Mouse (Mus musculus) MEL (cell line): Measurements from ENCODE around the gene Exoc4. TPM values are rescaled to one million over a fixed set of nuclear protein-coding genes. Genes with fewer than 3 reads are reported as not detected.

Experiments
- DNase-seq: peaks from one replicate; pipeline ENCODE4 v3.0.0; 2011; ENCODE audit warnings: low read depth, low spot score
- H3K27ac ChIP-seq: 2 replicates; pipeline ENCODE4 v1.5.1; 2012; ENCODE audit warnings: low read depth, mild to moderate bottlenecking, control low read depth, low read length, moderate library complexity; ENCODE audit not compliant: control insufficient read depth
- H3K27me3 ChIP-seq, 2 experiments: fragments of 150-350 bp in 1 of 2; sonication (generic) in 1 of 2; 2 replicates each; pipeline ENCODE4 v1.6.1; 2012; ENCODE audit warnings: low read length in 2 of 2, mild to moderate bottlenecking in 2 of 2, improper control_type of control experiment in 1 of 2, moderate library complexity in 1 of 2; ENCODE audit not compliant: insufficient read depth in 2 of 2, control insufficient read depth in 1 of 2
- H3K36me3 ChIP-seq, 2 experiments: 2 replicates each; pipeline ENCODE4 v1.6.1; 2012 to 2014; ENCODE audit warnings: low read length in 2 of 2, improper control_type of control experiment in 1 of 2, inconsistent platforms in 1 of 2, mild to moderate bottlenecking in 1 of 2; ENCODE audit not compliant: insufficient read depth in 2 of 2, control insufficient read depth in 1 of 2
- H3K4me1 ChIP-seq, 2 experiments: fragments of 150-350 bp in 1 of 2; sonication (generic) in 1 of 2; 2 replicates each; pipeline ENCODE4 v1.6.1; 2012; ENCODE audit warnings: low read length in 2 of 2, improper control_type of control experiment in 1 of 2, mild to moderate bottlenecking in 1 of 2; ENCODE audit not compliant: insufficient read depth in 2 of 2, control insufficient read depth in 1 of 2
- H3K4me3 ChIP-seq, 2 experiments: fragments of 150-350 bp in 1 of 2; sonication (generic) in 1 of 2; 2 replicates each; pipeline ENCODE4 v1.5.1; 2012; ENCODE audit warnings: low read depth in 2 of 2, low read length in 2 of 2, mild to moderate bottlenecking in 2 of 2, moderate library complexity in 2 of 2, control low read depth in 1 of 2, improper control_type of control experiment in 1 of 2; ENCODE audit not compliant: control insufficient read depth in 1 of 2, insufficient read depth in 1 of 2
- H3K79me2 ChIP-seq: 2 replicates; pipeline ENCODE4 v1.6.1; 2012; ENCODE audit warnings: mild to moderate bottlenecking, low read length, moderate library complexity; ENCODE audit not compliant: control insufficient read depth, poor library complexity, insufficient read depth
- H3K9ac ChIP-seq: 2 replicates; pipeline ENCODE4 v1.6.1; 2012; ENCODE audit warnings: low read depth, mild to moderate bottlenecking, control low read depth, low read length, moderate library complexity; ENCODE audit not compliant: control insufficient read depth, poor library complexity, severe bottlenecking
- H3K9me3 ChIP-seq: fragments of 150-350 bp; sonication (generic); replicated peaks from 2 replicates; pipeline ENCODE4 v1.6.1; 2012; ENCODE audit warnings: mild to moderate bottlenecking, low read length, improper control_type of control experiment, moderate library complexity; ENCODE audit not compliant: insufficient read depth
- CHD2 ChIP-seq: IDR thresholded peaks from 2 replicates; pipeline ENCODE4 v1.6.1; 2011; ENCODE audit warnings: low read length, improper control_type of control experiment
- CTCF ChIP-seq, 3 experiments: IDR thresholded peaks in 2 of 3; conservative IDR thresholded peaks in 1 of 3; 2 replicates each; pipeline ENCODE4 v1.5.1; 2011 to 2012; ENCODE audit warnings: low read length in 3 of 3, low read depth in 2 of 3, mild to moderate bottlenecking in 2 of 3, improper control_type of control experiment in 1 of 3, inconsistent platforms in 1 of 3, mixed read lengths in 1 of 3, moderate library complexity in 1 of 3; ENCODE audit not compliant: control insufficient read depth in 1 of 3, insufficient read depth in 1 of 3, poor library complexity in 1 of 3, severe bottlenecking in 1 of 3
- E2F4 ChIP-seq: IDR thresholded peaks from 2 replicates; pipeline ENCODE4 v1.6.1; 2011; ENCODE audit warnings: low read depth, low read length, improper control_type of control experiment, borderline replicate concordance
- EP300 ChIP-seq, 2 experiments: IDR thresholded peaks; 2 replicates each; pipeline ENCODE4 v1.6.1; 2011; ENCODE audit warnings: improper control_type of control experiment in 2 of 2, low read length in 2 of 2, low read depth in 1 of 2, mild to moderate bottlenecking in 1 of 2
- GATA1 ChIP-seq: IDR thresholded peaks from 2 replicates; pipeline ENCODE4 v1.6.1; 2011; ENCODE audit warnings: low read depth, low read length, improper control_type of control experiment
- MEF2A ChIP-seq: IDR thresholded peaks from 2 replicates; pipeline ENCODE4 v1.6.1; 2014; ENCODE audit warnings: low read depth, mild to moderate bottlenecking, inconsistent platforms, low read length, improper control_type of control experiment; ENCODE audit not compliant: poor library complexity, insufficient replicate concordance, severe bottlenecking; ENCODE audit errors: extremely low read depth
- MXI1 ChIP-seq: IDR thresholded peaks from 2 replicates; pipeline ENCODE4 v1.6.1; 2011; ENCODE audit warnings: mild to moderate bottlenecking, low read depth, low read length, improper control_type of control experiment
- NRF1 ChIP-seq: IDR thresholded peaks from 2 replicates; pipeline ENCODE4 v1.6.1; 2014; ENCODE audit warnings: low read depth, mild to moderate bottlenecking, inconsistent platforms, low read length, improper control_type of control experiment, moderate library complexity; ENCODE audit not compliant: poor library complexity, insufficient read depth, severe bottlenecking
- RCOR1 ChIP-seq: IDR thresholded peaks from 2 replicates; pipeline ENCODE4 v1.6.1; 2012; ENCODE audit warnings: low read depth, mild to moderate bottlenecking, inconsistent platforms, low read length, improper control_type of control experiment
- SIN3A ChIP-seq: IDR thresholded peaks from 2 replicates; pipeline ENCODE4 v1.6.1; 2012; ENCODE audit warnings: low read length, improper control_type of control experiment, inconsistent platforms
- TAL1 ChIP-seq: IDR thresholded peaks from 2 replicates; pipeline ENCODE4 v1.6.1; 2012; ENCODE audit warnings: mild to moderate bottlenecking, inconsistent platforms, low read length, moderate library complexity, mixed read lengths
- TBP ChIP-seq: IDR thresholded peaks from 2 replicates; pipeline ENCODE4 v1.8.0; 2011; ENCODE audit warnings: low read depth, low read length, improper control_type of control experiment
- TCF12 ChIP-seq: IDR thresholded peaks from 2 replicates; pipeline ENCODE4 v1.6.1; 2014; ENCODE audit warnings: low read depth, mild to moderate bottlenecking, inconsistent platforms, low read length, improper control_type of control experiment, moderate library complexity
- UBTF ChIP-seq: IDR thresholded peaks from 2 replicates; pipeline ENCODE4 v1.6.1; 2012; ENCODE audit warnings: low read depth, mild to moderate bottlenecking, inconsistent platforms, low read length, improper control_type of control experiment, moderate library complexity, borderline replicate concordance; ENCODE audit not compliant: insufficient read depth
- USF2 ChIP-seq, 2 experiments: IDR thresholded peaks; 2 replicates each; pipeline ENCODE4 v1.6.1; 2011 to 2012; ENCODE audit warnings: improper control_type of control experiment in 2 of 2, low read length in 2 of 2, borderline replicate concordance in 1 of 2, inconsistent platforms in 1 of 2, low read depth in 1 of 2, mild to moderate bottlenecking in 1 of 2; ENCODE audit not compliant: insufficient read depth in 1 of 2
- ZKSCAN1 ChIP-seq: IDR thresholded peaks from 2 replicates; pipeline ENCODE4 v1.6.1; 2012; ENCODE audit warnings: low read depth, mild to moderate bottlenecking, inconsistent platforms, low read length, improper control_type of control experiment, moderate library complexity
- polyA plus RNA-seq, 2 experiments: library from polyadenylated mRNA; stranded (reverse) in 1 of 2; unstranded in 1 of 2; fragments of >175 nt in 1 of 2; fragments of >200 nt in 1 of 2; gene quantifications; 2 replicates each; pipeline versions ENCODE4 v1.2.1 to v1.2.4; 2012; ENCODE audit warnings: low replicate concordance in 2 of 2, low read depth in 1 of 2; ENCODE audit not compliant: insufficient read length in 2 of 2, insufficient read depth in 1 of 2, missing spikeins in 1 of 2
- total RNA-seq: library from RNA; depleted of rRNA; stranded (reverse); fragments of 300-350 nt; gene quantifications from 2 replicates; pipeline ENCODE4 v1.2.3, GENCODE M21; 2012

The Exoc4 gene
- total and polyA plus RNA-seq, 3 experiments: 16.4 to 22.6 TPM; not detected in 1

DNA sequence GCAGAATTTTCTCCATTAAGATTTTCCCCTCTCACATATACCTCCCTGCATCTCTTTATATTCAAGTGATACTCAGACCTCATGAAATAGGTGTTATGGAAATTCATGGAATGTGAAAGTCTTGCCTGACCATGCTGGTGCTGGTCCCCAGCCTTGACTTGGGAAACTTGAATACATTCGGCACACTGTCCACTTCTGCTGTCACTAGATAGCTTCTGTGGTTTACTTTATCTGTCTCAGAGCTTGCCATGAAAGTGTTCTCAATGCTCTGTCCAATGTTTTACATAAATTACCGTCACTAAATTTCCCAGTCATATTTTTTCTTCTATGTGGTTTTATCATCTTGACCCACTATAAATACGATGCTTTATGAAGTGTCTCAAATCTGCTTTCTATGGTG is 552.4 kb downstream of the Exoc4 start:
- Histone ChIP-seq H3K4me3 (no peak overlapping the region), H3K27me3 (no peaks in the 10 kb centered on the region), H3K9ac (no peak overlapping the region), H3K4me1 (peaks cover 0 to 7% of the 10 kb centered on the region in 2 experiments; a peak in 2 of 4 replicates), H3K79me2 (no peaks in the 10 kb centered on the region), H3K36me3 (peaks cover 0 to 9% of the 10 kb centered on the region in 2 experiments; a peak in 2 of 4 replicates), H3K27ac (no peak overlapping the region), H3K9me3 (no peaks in the 10 kb centered on the region)
- TF ChIP-seq TAL1 (peak; percentile 60), CTCF (IDR thresholded peaks at IDR 0.05 in 2 of 3, conservative IDR thresholded peaks at IDR 0.05 in 1 of 3; ENCODE audit: control insufficient read depth in 1 of 3, insufficient read depth in 1 of 3, low read depth in 2 of 3, low read length in 3 of 3, poor library complexity in 1 of 3, severe bottlenecking in 1 of 3) (no peak), EP300 (IDR thresholded peaks at IDR 0.05; ENCODE audit: low read depth in 1 of 2, low read length in 2 of 2) (peak; percentile 65 to 71), RCOR1 (no peak), TBP (no peak), TCF12 (0 out of 2 replicates have a peak, but pooled peaks have one; percentile 49), USF2 (IDR thresholded peaks at IDR 0.05; ENCODE audit: borderline replicate concordance in 1 of 2, insufficient read depth in 1 of 2, low read depth in 1 of 2, low read length in 2 of 2) (no peak), CHD2 (no peak), GATA1 (peak; percentile 64), SIN3A (no peak)
- DNase-seq: peak; percentile 34

DNA sequence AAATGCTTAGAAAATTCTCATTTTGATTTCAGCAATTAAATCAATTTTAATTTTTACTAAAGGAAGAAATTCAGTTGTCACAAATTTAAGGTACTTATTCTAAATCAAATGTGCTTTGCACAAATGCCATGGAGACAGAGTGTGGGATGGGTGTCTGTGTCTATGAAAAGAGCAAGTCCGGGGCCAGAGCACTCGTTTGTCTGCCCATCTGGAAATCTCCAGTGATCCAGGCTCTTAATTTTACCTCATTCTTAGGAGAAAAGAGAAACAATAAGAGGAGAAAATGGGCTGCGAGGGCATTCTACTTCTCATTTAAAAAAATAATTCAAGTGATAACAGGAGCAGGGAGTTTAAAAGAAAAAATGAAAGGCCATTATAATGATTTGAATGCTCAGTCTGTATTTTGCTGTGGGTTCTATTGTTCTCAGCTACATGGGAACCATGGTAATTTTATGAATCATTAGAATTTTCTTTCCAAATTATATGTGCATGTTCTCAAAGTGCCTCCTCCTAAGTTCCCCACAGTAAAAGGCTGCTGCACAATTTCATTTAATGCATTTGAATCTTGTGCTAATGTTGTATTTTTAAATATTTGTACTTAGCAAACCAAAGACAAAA is 554.7 kb downstream of the Exoc4 start:
- no peak for TF ChIP-seq E2F4
- TF ChIP-seq UBTF: no peak
- no peak for TF ChIP-seq SIN3A
- TF ChIP-seq MEF2A: no peak
- TF ChIP-seq RCOR1: no peak
- TF ChIP-seq MXI1: no peak
- no peak for TF ChIP-seq CTCF (IDR thresholded peaks at IDR 0.05 in 2 of 3, conservative IDR thresholded peaks at IDR 0.05 in 1 of 3; ENCODE audit: control insufficient read depth in 1 of 3, insufficient read depth in 1 of 3, low read depth in 2 of 3, low read length in 3 of 3, poor library complexity in 1 of 3, severe bottlenecking in 1 of 3)
- TF ChIP-seq ZKSCAN1: no peak
- TF ChIP-seq NRF1: no peak
- Histone ChIP-seq H3K4me3 (no peak overlapping the region), H3K79me2 (no peaks in the 10 kb centered on the region), H3K9me3 (no peaks in the 10 kb centered on the region), H3K27ac (no peak overlapping the region), H3K27me3 (no peaks in the 10 kb centered on the region), H3K4me1 (peaks cover 0 to 11% of the 10 kb centered on the region in 2 experiments; a peak in 2 of 4 replicates), H3K36me3 (peaks cover 0 to 17% of the 10 kb centered on the region in 2 experiments; a peak in 2 of 4 replicates), H3K9ac (no peak overlapping the region)
- DNase-seq: no peak
